Mouse (Mus musculus): Measurements from ENCODE around the gene Prkar2b.

The Prkar2b gene

DNA sequence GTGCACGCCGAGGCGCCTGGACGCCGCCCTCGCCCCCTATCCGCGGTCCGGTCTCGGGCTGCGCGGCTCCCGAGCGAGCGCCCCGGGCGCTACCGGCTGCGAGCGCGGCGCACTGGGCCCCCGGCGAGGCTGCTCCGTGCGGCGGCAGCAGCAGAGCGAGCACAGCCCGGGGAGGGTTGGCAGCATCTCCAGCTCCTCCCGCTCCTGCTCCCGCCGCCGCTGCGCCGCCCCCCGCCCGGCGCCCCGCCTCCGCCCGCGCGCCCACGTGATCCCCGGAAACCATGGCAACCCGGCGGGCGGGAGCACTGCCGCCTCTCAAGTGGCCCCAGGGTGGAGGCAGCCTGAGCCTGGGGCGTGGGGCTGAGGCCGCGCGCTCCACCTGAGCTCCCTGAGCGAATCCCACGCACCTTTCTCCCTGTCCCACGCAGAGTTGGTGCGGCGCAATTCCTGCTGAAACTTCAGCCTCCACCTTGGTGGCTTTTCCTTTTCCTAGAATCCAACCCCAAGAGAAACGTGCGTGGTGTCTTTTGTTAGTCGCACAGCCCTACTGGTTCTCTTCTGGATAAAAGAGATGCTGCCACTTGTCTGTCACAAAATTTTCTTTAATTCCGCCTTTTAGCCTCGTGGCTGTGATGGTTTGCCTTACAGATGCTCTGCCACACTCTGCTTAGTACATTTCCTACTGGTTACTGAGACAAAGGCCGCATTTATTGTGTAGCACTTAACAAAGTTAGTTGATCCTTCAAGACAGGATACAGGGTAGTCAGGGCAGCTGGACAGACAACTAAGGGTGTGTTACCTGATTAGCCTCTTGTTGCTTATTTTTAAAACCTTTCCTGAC lies at the start of gene Prkar2b:
Gene Prkar2b, minus strand, starts transcription at position 207 of the 841 bp plus-strand sequence.
- 1% methylated on average over 64 of the region's 64 CpGs for WGBS

DNA sequence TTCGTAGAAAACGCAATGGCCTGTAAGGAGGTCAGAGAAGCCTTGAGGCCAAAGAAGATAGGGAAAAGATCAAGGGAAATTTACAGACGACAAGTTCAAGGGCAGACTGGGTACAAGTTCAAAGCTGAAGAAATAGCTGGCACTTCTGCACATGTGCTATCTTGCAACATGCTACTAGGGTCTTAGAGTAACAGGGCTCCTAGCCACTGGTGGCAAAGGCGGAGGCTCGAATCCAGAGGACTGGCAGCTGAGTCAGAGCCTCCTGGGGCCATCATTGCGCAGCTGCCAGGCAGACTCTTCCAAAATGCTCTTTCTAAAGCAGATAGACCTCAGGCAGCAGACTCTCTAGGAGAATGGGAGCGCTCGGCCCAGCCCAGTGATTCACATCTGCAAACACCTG lies 48.1 kb upstream of the Prkar2b start:
- WGBS: 97% methylated on average over 8 of the region's 8 CpGs

DNA sequence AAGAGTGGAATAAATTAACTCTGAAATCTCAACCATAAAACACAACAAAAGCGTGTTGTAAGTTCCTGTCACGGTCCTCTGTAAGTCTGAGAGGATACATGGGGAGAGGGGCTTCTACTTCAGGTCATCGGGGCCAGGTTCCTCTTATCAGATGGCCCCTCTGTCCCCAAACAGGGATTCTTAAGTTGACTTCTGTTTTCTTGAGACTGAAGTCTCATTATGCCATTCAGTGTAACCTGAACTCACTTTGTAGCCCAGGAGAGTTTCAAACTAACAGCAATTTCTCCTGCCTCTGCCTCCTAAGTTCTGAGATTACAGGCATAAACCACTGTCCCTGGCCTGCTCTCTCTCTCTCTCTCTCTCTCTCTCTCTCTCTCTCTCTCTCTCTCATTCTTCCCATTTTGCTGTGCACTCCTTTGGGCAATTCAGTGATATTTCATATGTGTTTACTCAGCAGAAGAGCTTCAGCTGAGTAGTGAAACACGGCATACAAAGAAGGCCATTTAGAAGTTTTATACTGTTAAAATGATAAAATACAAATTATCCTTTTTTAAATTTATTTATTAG lies 43.9 kb upstream of the Prkar2b start:
- 89% methylated on average over 4 of the region's 4 CpGs for WGBS

DNA sequence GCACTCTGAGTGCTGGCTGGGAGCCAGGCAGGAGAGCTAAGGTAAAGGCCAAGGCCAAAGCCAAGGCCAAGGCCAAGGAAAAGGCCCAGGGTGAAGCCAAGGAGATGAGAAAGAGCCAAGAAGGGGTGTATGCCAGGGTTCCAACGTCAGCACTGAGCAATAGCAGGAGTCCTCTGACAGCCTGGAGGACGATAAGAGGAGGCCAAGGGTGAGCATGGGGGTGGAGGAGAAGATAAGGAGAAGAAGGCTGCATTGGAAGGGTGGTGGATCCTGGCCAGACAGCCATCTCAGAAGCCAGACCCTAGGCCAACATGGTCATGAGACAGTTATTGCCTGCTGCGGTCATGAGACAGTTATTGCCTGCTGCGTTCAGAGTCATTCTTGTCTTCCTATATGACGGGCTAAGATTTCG lies 43.4 kb upstream of the Prkar2b start:
- WGBS: 91% methylated on average over 6 of the region's 6 CpGs

DNA sequence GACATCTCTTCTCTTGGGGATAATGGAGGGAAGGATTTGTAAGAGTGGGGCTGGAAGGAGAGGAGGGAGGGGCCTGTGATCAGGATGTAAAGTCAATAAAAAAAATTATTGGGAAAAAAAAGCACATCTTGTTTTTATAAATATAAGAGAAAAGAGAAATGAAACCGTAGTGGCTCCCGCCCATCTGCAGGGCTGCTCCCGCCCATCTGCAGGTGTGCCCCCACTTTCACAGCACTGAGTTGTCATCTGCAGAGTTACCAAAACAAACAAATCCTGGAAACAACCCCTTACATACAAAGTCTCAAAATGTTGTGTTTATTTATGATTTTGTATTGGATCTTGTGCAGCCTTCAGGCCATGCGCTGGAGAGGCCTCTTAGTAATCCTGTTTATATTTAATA lies 40.2 kb upstream of the Prkar2b start:
- WGBS: 89% methylated on average over 4 of the region's 4 CpGs

DNA sequence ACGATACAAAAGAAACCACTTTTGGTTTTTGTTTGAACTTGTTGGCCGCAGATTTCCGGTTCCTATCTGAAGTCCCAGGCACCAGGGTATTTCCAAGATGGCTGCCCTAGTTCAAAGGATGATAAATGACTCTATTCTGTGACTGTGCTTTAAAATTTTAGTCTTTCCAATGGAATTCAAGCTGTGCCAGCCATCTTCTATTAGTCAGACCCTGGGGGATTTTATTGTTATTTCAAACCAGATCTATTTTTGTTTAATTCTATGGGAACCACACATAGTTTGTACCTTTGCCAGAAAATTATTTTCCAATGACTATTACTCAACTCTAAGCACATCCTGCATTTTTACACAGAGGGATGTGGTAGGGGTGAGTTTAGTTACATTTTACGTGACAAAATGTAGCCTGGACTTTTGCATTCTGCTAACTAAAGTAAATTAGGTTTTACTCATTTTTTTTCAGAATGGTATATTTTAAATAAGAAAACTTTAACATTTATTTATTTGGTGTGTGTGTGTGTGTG lies 38.6 kb upstream of the Prkar2b start:
- WGBS: 91% methylated on average over 4 of the region's 4 CpGs

DNA sequence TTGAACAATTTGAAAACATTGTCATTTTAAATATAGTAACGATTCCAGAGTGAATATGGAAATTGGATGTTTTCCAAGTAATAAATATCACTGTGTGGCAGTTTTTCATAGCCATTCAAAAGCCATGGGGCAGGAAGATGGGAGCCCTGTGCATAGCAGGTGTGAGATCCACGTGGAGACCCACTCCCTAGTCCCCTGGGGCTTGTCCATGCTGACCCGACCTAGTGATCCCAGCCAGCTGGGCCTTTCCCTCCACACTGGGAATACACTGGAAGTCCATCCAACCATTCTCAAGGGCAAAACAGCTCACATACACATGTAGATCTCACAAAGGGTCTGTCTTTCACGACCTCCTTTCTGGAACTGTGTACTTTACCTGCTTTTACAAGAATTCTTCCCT lies 37.5 kb upstream of the Prkar2b start:
- 69% methylated on average over 4 of the region's 4 CpGs for WGBS

DNA sequence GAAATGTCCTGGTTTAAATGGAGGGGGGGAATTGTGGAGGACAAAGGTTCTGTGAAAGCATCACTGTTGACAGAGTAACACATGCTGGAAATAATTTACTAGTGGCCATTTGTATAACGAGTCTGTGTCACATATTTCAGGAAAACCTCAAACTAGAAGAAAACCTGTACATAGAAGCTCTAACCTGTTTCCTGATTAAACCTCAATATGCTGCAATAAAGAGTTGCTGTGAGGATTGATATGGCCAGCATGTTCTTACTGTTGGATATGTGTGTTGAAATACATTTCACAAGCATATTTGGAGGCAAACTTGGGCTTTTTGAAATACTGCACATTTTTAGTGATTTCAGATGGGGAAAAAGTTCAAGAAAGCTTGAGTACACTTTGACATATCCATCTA lies 36.0 kb upstream of the Prkar2b start:
- 71% methylated on average over 1 of the region's 1 CpGs for WGBS

DNA sequence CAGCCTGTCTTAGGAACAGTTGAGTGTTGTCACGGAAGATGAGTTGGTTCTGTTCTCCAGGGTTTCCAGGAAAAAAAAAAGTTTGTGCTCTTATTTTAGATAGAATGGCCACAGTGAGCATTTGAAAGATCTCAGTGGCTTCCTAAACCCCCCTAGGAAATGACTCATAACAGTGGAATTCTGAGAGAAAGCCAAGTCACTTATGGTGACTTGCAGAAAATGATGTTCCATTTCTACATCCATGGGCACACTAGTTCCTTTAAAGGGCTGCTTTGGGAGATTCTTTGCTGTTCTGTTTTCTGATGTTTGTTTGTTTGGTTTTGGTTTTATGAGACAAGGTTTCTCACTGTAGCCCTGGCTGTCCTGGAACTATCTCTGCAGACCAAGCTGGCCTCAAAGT lies 34.1 kb upstream of the Prkar2b start:
- WGBS: 50% methylated on average over 1 of the region's 1 CpGs

DNA sequence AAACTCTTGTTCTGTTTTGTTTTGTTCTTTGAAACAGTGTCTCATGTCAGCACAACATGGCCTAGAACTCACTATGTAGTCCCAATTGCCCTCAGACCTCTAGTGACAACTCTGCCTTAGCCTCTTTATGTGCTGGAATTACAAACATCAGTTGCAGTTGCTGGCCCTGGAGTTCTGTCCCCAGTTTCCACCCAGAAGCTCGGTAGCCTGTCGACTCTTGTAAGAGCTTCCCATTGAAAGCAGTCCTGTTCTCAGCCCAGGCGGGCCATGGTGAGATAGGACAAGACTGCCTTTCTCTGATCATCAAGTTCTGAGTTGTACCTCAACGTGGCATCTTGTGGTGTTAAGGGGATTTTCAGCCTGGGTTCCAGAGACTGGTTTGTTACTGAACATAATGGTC lies 31.4 kb upstream of the Prkar2b start:
- WGBS: 89% methylated on average over 4 of the region's 4 CpGs

DNA sequence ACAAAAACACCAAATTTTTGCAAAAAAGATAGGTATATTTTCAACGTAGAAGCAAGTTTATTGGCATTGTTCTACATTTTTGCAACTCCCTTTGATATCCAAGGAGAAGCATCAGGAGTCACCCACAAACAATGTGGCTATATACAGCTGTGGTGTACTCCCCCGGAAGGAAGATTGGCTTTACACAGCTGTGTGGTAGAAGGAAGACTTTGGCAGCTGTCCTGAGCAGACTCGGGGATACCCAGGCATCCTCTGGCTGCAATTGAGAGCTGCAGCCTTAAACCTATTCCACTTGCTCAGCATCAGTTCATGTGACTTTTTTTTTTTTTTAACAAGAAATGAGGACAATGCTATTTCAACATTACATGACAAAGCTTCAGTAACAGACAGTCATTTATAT lies 27.5 kb upstream of the Prkar2b start:
- WGBS: 34% methylated on average over 3 of the region's 3 CpGs

DNA sequence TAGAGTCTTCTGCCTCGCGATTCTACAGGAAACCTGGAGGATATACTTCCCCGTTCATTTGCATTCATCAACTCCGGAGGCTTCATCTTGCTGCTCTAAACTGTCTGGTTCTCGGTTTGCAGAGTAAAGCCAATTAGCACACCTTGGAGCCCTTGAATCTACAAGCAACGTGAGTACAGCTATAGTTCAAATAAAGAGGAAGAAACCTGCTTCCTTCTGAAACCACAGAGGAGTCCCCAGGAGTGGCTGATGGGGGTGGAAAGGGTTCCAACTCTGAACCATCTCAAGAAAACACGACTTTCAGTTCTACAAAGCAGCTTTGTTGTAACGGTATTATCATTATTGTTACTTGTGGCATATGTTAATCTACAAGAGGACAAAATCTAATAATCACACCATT lies 26.2 kb upstream of the Prkar2b start:
- WGBS: 79% methylated on average over 8 of the region's 8 CpGs

DNA sequence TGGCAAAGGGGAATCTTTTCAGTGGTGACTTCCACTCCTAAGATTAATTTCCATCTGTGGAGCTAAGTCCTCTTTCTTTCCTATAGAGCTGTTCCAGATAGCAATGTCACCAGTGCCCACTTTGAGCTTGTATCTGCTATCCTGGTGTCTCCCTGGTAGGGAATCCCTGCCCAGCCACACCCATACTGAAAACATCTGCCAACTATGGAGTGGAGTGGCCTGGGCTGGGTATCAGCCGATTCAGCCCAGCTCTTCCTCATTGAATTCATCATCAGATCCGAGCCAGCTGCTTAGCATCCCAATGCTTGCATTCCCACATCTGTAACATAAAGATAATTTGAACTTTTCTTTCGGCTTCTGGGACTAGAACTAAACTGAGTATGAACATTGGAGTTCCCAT lies 25.8 kb upstream of the Prkar2b start:
- WGBS: 76% methylated on average over 3 of the region's 3 CpGs

DNA sequence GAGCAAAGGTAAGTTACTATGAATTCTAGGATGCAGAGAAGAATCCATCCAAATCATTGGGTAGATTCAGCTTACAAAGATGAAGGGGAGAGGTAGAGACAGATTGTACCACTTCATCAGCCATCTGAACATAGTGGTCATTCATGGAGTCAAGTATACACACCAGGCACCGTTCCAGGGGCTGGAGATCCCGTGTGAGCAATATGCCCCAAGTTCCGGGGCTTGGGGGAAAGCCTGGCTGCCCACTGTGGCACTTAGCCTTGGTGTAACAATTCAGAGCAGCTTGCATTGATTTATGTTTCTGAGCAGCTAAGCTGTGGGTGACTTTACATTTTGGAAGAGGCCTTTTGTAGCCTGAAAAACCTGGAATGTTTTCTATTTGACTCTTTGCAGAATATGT lies 24.8 kb upstream of the Prkar2b start:
- 68% methylated on average over 3 of the region's 3 CpGs for WGBS

DNA sequence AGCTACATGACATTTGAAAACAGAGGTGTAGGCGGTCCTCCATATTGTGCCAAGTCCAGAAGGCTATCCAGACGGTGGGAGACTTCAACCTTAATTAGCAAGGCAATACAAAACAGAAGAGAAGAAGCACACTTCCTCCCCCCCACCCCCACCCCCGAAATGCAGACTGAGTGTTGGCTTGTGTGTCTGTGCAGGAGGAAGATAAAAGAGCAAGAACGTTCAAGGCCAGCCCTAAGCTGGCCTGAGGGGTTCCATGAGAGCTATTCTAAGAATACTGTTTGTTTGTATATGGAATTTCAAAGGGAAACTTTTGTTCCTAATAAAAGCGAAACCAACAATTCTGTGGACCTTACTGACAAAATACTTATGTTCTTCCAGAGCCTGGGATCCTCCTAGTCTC lies 23.5 kb upstream of the Prkar2b start:
- 45% methylated on average over 5 of the region's 5 CpGs for WGBS

DNA sequence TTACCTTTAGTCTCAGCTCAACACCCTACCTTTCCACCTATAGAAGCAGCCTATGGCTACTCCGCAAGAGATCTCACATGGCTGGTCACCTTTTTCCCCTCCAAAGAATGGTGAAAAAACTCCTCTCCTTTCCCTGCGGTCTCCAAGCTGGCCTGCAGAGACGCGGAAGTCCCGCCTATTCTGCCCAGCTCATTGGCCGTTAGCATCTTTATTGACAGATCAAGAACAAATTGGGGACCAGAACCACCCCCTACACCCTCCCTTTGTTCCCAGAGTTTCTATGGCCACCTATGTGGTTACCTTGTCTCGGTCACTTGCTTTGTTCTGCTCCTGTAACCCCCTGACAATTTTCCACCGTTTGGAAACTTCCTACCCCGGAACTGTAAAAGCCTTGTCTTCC lies 19.6 kb upstream of the Prkar2b start:
- WGBS: 89% methylated on average over 9 of the region's 9 CpGs

DNA sequence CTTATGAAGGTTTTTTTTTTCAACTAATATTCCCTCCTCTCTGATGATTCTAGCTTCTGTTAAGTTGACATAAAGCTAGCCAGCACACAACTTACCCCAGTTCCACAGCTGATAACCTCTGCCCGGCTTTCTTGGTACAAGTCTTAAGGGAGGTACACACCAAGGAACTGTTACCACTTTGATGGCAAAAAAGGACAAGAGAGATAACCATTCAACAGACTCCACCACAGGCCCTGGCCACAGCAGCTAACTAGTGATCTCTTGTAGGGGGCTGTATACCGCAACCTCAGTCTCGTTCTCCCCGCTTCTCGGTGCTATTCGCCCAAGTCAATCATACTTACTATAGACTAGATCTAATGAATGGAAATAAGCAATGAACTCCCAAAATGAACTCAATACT lies 16.3 kb upstream of the Prkar2b start:
- 97% methylated on average over 6 of the region's 6 CpGs for WGBS

DNA sequence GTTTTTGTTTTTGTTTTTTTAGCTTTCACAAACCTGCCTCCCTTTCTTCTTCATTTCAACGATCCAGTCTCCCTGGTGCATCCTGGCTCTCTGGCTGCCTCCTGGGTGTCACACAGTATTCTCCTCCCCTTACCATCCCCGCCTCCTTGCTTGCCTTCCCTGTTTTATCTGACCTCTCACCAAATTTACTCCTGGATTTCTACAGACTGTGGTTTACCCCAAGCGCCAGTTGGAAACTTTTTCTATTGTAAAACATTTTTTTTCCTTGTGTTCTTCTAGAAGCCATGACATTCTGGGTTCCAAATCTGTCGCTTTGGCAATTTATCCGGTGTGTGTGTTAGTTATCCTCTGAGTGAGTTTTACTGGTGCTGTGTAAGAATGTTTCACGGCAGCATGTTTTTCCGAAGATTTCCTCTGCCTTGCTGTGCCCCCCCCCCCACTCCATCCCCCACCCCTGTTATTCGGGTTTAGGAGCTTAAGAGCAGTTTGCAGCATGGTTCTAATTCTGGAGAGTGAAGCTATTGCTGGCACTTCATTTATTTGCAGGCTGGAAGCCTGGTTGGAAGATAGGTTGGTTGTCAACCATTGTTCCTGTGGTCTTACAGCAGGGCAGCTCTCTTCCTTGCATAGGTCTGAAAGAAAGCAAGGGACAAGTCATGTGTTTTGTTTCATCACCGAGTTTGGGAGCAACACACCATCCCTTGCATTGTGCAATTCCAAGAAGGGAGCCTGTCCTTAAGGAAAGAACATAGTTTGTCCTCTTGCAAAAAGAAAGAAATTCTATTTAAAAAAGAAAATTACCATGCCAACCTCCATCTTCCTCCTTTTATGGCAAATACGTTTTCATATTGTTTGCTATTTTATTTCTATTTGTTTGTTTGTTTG lies 15.0 kb upstream of the Prkar2b start:
- WGBS: 46% methylated on average over 10 of the region's 10 CpGs

DNA sequence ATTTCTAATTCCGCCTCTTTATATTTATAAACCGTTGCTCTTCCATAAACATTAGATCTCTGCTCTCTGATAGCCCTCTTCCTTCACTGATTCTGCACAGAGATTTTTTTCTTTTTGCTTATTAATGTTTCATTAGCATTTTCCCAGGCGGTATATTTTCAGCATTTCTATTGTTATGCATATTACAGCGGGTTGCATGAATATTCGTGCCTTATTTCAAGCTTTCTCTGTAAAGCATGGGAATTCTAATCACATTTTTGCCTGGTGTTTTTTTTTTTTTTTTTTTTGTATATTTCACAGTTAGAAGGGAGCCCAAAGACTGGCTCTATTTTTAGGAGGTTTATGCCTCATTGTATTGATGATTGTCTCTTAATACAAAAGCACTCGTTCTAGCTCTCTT lies 13.2 kb upstream of the Prkar2b start:
- WGBS: 53% methylated on average over 6 of the region's 6 CpGs

DNA sequence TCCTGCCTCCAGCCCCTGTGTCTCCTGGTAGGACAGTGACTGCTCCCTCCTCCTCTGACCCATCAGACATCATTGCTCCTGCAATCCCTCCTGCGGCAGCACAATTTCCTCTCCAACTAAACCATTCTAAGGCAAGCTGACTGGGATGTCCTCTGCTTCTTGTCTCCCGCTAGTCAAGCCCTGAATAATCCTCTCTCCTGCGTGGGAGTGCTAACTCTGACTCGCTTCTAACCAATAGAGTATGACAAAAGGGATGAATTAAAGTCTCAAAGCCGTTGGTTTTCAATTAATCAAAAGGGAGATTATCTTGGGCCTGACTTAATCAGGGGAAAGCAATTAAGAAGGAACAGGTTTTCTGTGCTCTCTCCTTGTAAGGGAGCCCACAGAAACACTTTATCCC lies 4.9 kb upstream of the Prkar2b start:
- 33% methylated on average over 5 of the region's 5 CpGs for WGBS

DNA sequence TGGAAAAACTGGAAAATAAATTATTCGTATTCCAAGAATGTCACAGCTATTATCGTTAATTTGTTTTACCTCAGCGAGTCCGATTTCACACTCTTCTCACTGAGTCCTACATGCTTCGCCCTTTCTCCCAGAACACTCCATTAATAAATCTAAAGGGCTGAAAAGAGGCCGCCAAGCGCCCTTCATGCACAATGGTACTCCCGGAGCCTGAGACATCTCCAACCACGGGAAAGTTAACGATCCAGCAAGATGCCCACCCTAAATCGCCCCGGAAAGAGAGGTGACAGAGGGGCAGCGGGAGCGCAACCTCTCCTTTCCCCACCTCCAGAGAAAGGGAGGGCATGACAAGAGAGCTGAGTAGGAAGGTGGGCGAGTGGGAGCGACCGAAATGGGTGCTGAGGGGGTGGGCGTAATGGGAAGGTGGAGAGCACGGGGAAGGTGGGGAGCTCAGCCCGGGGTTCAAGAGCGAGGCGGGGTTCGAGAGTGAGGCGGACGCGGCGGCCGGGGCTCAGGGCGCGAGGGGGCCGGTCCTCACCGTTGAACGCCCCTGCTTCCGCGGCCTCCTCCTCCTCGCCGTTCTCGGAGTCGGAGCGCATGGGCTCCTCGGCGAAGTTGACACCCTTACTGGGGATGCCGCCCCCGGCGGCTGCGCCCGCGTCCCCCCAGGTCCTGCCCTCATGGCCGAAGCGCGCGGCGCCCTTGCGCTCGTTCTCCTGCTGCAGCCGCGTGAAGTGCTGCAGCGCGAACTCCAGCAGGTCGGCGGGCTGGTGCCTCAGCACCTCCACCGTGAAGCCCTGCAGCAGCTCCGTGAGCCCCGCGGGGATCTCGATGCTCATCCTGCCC lies 628 bp downstream of the Prkar2b start:
- WGBS: 2% methylated on average over 60 of the region's 66 CpGs

Data from cerebral cortex, adult 2 months (tissue).